Mouse (Mus musculus): ENCODE data around the gene Akt1. TPM values are rescaled to one million over a fixed set of nuclear protein-coding genes. Genes with fewer than 3 reads are reported as not detected.
A peak's percentile ranks its signal among the peaks of the same experiment; 100 is the strongest.

Akt1 gene
- polyA plus RNA-seq, 1 experiment, result 29.1 TPM

DNA sequence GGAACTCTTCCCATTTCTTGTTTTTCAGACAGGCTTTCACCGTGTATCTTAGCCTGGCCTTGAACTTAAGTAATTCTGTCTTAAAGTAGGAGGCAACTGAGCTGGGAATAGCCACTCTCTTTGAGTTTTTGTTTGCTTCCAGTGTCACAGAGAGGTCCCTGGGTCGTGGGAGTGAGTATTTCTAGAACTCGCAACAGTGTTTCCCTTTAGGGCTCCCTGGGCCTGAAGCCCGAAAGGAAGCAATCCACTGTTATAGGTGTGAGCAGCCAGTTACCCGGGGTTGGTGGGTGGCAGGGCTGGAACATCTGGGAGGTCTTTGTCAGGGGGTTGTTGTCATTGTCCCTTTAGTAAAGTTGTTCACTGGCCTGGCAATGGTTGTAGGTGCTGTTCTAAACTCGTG is 28.5 kb downstream of the Akt1 start:
- Histone ChIP-seq H3K27ac (ENCODE audit: control insufficient read depth, insufficient read depth, low read depth, low read length) (no peak overlapping the region), H3K4me1 (ENCODE audit: control insufficient read depth, insufficient read depth, low read length) (peaks cover 23% of the 10 kb centered on the region), H3K36me3 (ENCODE audit: control insufficient read depth, insufficient read depth, low read length) (no peaks in the 10 kb centered on the region), H3K4me3 (ENCODE audit: control insufficient read depth, low read depth, low read length) (peak overlapping the region; percentile 16; the same call in 1 of the 2 replicates), H3K27me3 (ENCODE audit: control insufficient read depth, insufficient read depth, low read length) (no peaks in the 10 kb centered on the region)
- TF ChIP-seq CTCF (IDR thresholded peaks at IDR 0.05; ENCODE audit: control insufficient read depth, insufficient read depth, insufficient replicate concordance, low read depth, low read length) (no peak), POLR2A (IDR thresholded peaks at IDR 0.05; ENCODE audit: control insufficient read depth, low read depth, low read length) (no peak)

DNA sequence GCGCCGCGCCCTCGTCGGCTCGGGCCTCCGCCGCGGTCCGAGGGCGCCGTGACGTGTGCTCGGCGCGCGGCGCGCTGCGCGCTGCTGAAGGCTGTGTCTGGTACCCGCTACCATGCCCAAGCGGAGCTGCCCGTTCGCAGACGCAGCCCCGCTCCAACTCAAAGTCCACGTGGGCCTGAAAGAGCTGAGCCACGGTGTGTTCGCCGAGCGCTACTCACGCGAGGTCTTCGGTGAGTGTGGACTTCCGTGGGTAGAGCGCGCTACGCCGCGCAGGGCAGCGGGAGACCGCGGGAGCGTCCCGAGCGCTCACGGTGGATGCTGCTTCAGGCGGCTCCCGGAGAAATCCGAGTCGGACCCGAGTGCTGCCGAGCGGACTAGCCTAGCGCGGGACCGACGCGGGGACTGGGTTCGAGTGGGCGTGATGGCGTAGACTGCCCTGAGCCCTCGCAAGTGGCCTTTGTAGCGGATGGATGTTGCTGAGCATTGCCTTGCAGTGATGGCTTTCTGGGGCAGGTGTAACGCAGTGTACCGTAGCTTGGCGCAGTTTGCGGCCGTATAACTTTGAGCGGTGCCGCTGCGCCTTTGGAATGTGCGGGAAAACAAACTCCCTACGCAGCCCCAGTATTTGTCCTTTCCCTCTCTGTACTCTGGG is 29.7 kb downstream of the Akt1 start:
- TF ChIP-seq CTCF (IDR thresholded peaks at IDR 0.05; ENCODE audit: control insufficient read depth, insufficient read depth, insufficient replicate concordance, low read depth, low read length) (no peak), POLR2A (IDR thresholded peaks at IDR 0.05; ENCODE audit: control insufficient read depth, low read depth, low read length) (peak; percentile 57)
- H3K27ac ChIP-seq (ENCODE audit: control insufficient read depth, insufficient read depth, low read depth, low read length), result peak overlapping the region; percentile 87

GRCm38 (mm10) chr12:112644180-112644854 is 30.4 kb downstream of the Akt1 start, which contains the start of gene Siva1:
Gene Siva1, plus strand, starts transcription at chr12:112644679.
- H3K27ac ChIP-seq (ENCODE audit: control insufficient read depth, insufficient read depth, low read depth, low read length), result peak within 1 kb of the TSS; percentile 95
- H3K4me1 ChIP-seq (ENCODE audit: control insufficient read depth, insufficient read depth, low read length), result peaks cover 26% of the 10 kb centered on the region
- H3K4me3 ChIP-seq (ENCODE audit: control insufficient read depth, low read depth, low read length), result peak within 1 kb of the TSS; percentile 93
- no peaks in the 10 kb centered on the region for H3K36me3 ChIP-seq (ENCODE audit: control insufficient read depth, insufficient read depth, low read length)
- TF ChIP-seq CTCF (IDR thresholded peaks at IDR 0.05; ENCODE audit: control insufficient read depth, insufficient read depth, insufficient replicate concordance, low read depth, low read length) (no peak), POLR2A (IDR thresholded peaks at IDR 0.05; ENCODE audit: control insufficient read depth, low read depth, low read length) (peak; percentile 17; the same call in 1 of the 2 replicates)
- H3K27me3 ChIP-seq (ENCODE audit: control insufficient read depth, insufficient read depth, low read length), result no peaks in the 10 kb centered on the region

More for the DNA sequence above, 29.7 kb downstream of the Akt1 start:
- no peaks in the 10 kb centered on the region for H3K36me3 ChIP-seq (ENCODE audit: control insufficient read depth, insufficient read depth, low read length)
- peak overlapping the region; percentile 92 for H3K4me3 ChIP-seq (ENCODE audit: control insufficient read depth, low read depth, low read length)
- peaks cover 23% of the 10 kb centered on the region for H3K4me1 ChIP-seq (ENCODE audit: control insufficient read depth, insufficient read depth, low read length)
- H3K27me3 ChIP-seq (ENCODE audit: control insufficient read depth, insufficient read depth, low read length), result no peaks in the 10 kb centered on the region

GRCm38 (mm10) chr12:112643126-112643525 is 31.6 kb downstream of the Akt1 start:
- Histone ChIP-seq H3K4me1 (ENCODE audit: control insufficient read depth, insufficient read depth, low read length) (peaks cover 27% of the 10 kb centered on the region), H3K27ac (ENCODE audit: control insufficient read depth, insufficient read depth, low read depth, low read length) (no peak overlapping the region), H3K27me3 (ENCODE audit: control insufficient read depth, insufficient read depth, low read length) (no peaks in the 10 kb centered on the region), H3K36me3 (ENCODE audit: control insufficient read depth, insufficient read depth, low read length) (no peaks in the 10 kb centered on the region), H3K4me3 (ENCODE audit: control insufficient read depth, low read depth, low read length) (peak overlapping the region; percentile 25; the same call in 1 of the 2 replicates)
- no peak for TF ChIP-seq POLR2A (IDR thresholded peaks at IDR 0.05; ENCODE audit: control insufficient read depth, low read depth, low read length)
- TF ChIP-seq CTCF (IDR thresholded peaks at IDR 0.05; ENCODE audit: control insufficient read depth, insufficient read depth, insufficient replicate concordance, low read depth, low read length), result no peak

- Histone ChIP-seq H3K4me3 (ENCODE audit: control insufficient read depth, low read depth, low read length) (peak overlapping the region; percentile 30), H3K36me3 (ENCODE audit: control insufficient read depth, insufficient read depth, low read length) (no peaks in the 10 kb centered on the region), H3K27me3 (ENCODE audit: control insufficient read depth, insufficient read depth, low read length) (no peaks in the 10 kb centered on the region), H3K27ac (ENCODE audit: control insufficient read depth, insufficient read depth, low read depth, low read length) (no peak overlapping the region), H3K4me1 (ENCODE audit: control insufficient read depth, insufficient read depth, low read length) (peaks cover 12% of the 10 kb centered on the region)
- TF ChIP-seq POLR2A (IDR thresholded peaks at IDR 0.05; ENCODE audit: control insufficient read depth, low read depth, low read length) (no peak), CTCF (IDR thresholded peaks at IDR 0.05; ENCODE audit: control insufficient read depth, insufficient read depth, insufficient replicate concordance, low read depth, low read length) (no peak)
These were observed 35.2 kb downstream of the Akt1 start for GRCm38 (mm10) chr12:112639526-112639925.

DNA sequence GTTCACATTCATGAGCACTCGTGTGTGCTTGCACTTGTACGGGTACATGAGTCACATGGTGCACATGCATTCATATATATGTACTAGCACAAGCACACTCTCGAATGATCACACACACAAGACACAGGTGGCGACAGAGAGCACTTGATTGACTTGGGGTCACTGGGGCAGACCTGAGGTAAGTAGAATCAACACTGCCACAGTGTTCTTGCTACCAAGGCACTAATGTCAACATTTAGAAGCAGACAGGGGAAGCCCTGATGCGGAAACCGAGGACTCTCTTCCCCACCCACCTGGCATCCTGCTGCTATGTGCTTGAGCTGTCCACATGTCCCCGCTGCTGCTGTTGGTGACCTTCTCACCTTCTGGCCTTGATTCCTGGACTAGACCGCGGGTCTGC is 41.0 kb downstream of the Akt1 start:
- Histone ChIP-seq H3K4me1 (ENCODE audit: control insufficient read depth, insufficient read depth, low read length) (peaks cover 7% of the 10 kb centered on the region), H3K4me3 (ENCODE audit: control insufficient read depth, low read depth, low read length) (no peak overlapping the region)
- TF ChIP-seq CTCF (IDR thresholded peaks at IDR 0.05; ENCODE audit: control insufficient read depth, insufficient read depth, insufficient replicate concordance, low read depth, low read length) (no peak), POLR2A (IDR thresholded peaks at IDR 0.05; ENCODE audit: control insufficient read depth, low read depth, low read length) (no peak)

GRCm38 (mm10) chr12:112632907-112633306 is 41.8 kb downstream of the Akt1 start:
- no peaks in the 10 kb centered on the region for H3K27me3 ChIP-seq (ENCODE audit: control insufficient read depth, insufficient read depth, low read length)
- no peak overlapping the region for H3K4me3 ChIP-seq (ENCODE audit: control insufficient read depth, low read depth, low read length)
- peaks cover 9% of the 10 kb centered on the region for H3K4me1 ChIP-seq (ENCODE audit: control insufficient read depth, insufficient read depth, low read length)
- TF ChIP-seq POLR2A (IDR thresholded peaks at IDR 0.05; ENCODE audit: control insufficient read depth, low read depth, low read length) (no peak), CTCF (IDR thresholded peaks at IDR 0.05; ENCODE audit: control insufficient read depth, insufficient read depth, insufficient replicate concordance, low read depth, low read length) (no peak)
- H3K27ac ChIP-seq (ENCODE audit: control insufficient read depth, insufficient read depth, low read depth, low read length), result no peak overlapping the region
- H3K36me3 ChIP-seq (ENCODE audit: control insufficient read depth, insufficient read depth, low read length), result no peaks in the 10 kb centered on the region

More for the DNA sequence above, 41.0 kb downstream of the Akt1 start:
- Histone ChIP-seq H3K36me3 (ENCODE audit: control insufficient read depth, insufficient read depth, low read length) (no peaks in the 10 kb centered on the region), H3K27me3 (ENCODE audit: control insufficient read depth, insufficient read depth, low read length) (no peaks in the 10 kb centered on the region), H3K27ac (ENCODE audit: control insufficient read depth, insufficient read depth, low read depth, low read length) (no peak overlapping the region)

All from testis, adult 2 months (tissue).